Mouse (Mus musculus) heart, embryonic 14.5 days (tissue): ENCODE measurements around the gene Bex4. TPM values are rescaled to one million over a fixed set of nuclear protein-coding genes. Genes with fewer than 3 reads are reported as not detected.
A peak's percentile ranks its signal among the peaks of the same experiment; 100 is the strongest.

Experiments used
- ATAC-seq: fragments of 200-750 bp; cut with Nextera tagmentation; 2 replicates; pipeline ENCODE4 v1.8.0; 2017; ENCODE audit warnings: low read depth, moderate TSS enrichment; ENCODE audit not compliant: insufficient number of reproducible peaks, insufficient read depth, low FRiP score
- H3K27ac ChIP-seq, 2 experiments: fragments of 200-500 bp in 1 of 2; fragments of 300-500 bp in 1 of 2; sonication (generic) in 1 of 2; replicated peaks in 1 of 2; 2 replicates each; pipeline ENCODE4 v1.5.1; 2012 to 2014; ENCODE audit warnings: low read depth in 2 of 2, low read length in 2 of 2, control low read depth in 1 of 2, mild to moderate bottlenecking in 1 of 2, mixed read lengths in 1 of 2; ENCODE audit not compliant: control insufficient read depth in 1 of 2, insufficient read depth in 1 of 2
- H3K27me3 ChIP-seq: fragments of 300-500 bp; sonication (generic); 2 replicates; pipeline ENCODE4 v1.6.1; 2014; ENCODE audit warnings: mild to moderate bottlenecking, low read length, control low read depth; ENCODE audit not compliant: control insufficient read depth, insufficient read depth
- H3K36me3 ChIP-seq: fragments of 300-500 bp; sonication (generic); 2 replicates; pipeline ENCODE4 v1.6.1; 2014; ENCODE audit warnings: mild to moderate bottlenecking, control low read depth, low read length, mixed read lengths; ENCODE audit not compliant: control insufficient read depth, insufficient read depth
- H3K4me1 ChIP-seq, 2 experiments: fragments of 200-500 bp in 1 of 2; fragments of 300-500 bp in 1 of 2; sonication (generic) in 1 of 2; 2 replicates each; pipeline ENCODE4 v1.6.1; 2012 to 2014; ENCODE audit warnings: low read length in 2 of 2, control low read depth in 1 of 2, mixed read lengths in 1 of 2; ENCODE audit not compliant: control insufficient read depth in 2 of 2, insufficient read depth in 2 of 2
- H3K4me2 ChIP-seq: fragments of 300-500 bp; sonication (generic); 2 replicates; pipeline ENCODE4 v1.6.1; 2014; ENCODE audit warnings: mild to moderate bottlenecking, low read length
- H3K4me3 ChIP-seq, 2 experiments: fragments of 200-500 bp in 1 of 2; fragments of 300-500 bp in 1 of 2; sonication (generic) in 1 of 2; 2 replicates each; pipeline ENCODE4 v1.5.1; 2012 to 2014; ENCODE audit warnings: low read length in 2 of 2, mild to moderate bottlenecking in 2 of 2, control low read depth in 1 of 2, low read depth in 1 of 2, moderate library complexity in 1 of 2; ENCODE audit not compliant: control insufficient read depth in 1 of 2, insufficient read depth in 1 of 2
- H3K9ac ChIP-seq: fragments of 300-500 bp; sonication (generic); 2 replicates; pipeline ENCODE4 v1.6.1; 2014; ENCODE audit warnings: mild to moderate bottlenecking, low read length
- H3K9me3 ChIP-seq: fragments of 300-500 bp; sonication (generic); 2 replicates; pipeline ENCODE4 v1.6.1; 2016; ENCODE audit warnings: low read length, control low read depth; ENCODE audit not compliant: control insufficient read depth
- WGBS: fragments of 180-500 bp; shearing (Covaris S2); extraction: QIAGEN DNeasy Blood & Tissue Kit; methylation state at CpG from one replicate; pipeline ENCODE4 v1.1.7; 2014; 5-methylcytosine and 5-hydroxymethylcytosine counted together
- polyA plus RNA-seq: library from polyadenylated mRNA; unstranded; fragments of >200 nt; fragmentation: Nextera tagmentation; extraction: Ambion mirVana; gene quantifications from 2 replicates; pipeline ENCODE4 v1.2.1, GENCODE M21; 2014

Gene Bex4
- polyA plus RNA-seq, 1 experiment from 2014 or later, result 217 TPM

- Histone ChIP-seq H3K27me3 (no peaks in the 10 kb centered on the region), H3K4me2 (peak overlapping the region; percentile 70), H3K4me1 (no peaks in the 10 kb centered on the region), H3K9ac (peak overlapping the region; percentile 69), H3K36me3 (peaks cover 14% of the 10 kb centered on the region; the same call in 1 of the 2 replicates), H3K27ac (peak overlapping the region; percentile 21 to 92; a peak in 3 of 4 replicates), H3K9me3 (no peaks in the 10 kb centered on the region), H3K4me3 (peak overlapping the region; percentile 35 to 63)
- WGBS, result 37% methylated on average over 10 of the region's 10 CpGs
- ATAC-seq, result no peak
Measured at GRCm38 (mm10) chrX:136170625-136171024, 31.8 kb downstream of the Bex4 start.

- peak overlapping the region; percentile 92 to 98 for H3K27ac ChIP-seq
- no peaks in the 10 kb centered on the region for H3K27me3 ChIP-seq
- peak overlapping the region; percentile 70 for H3K4me2 ChIP-seq
- 0 out of 2 replicates have a peak, but pooled peaks have one; percentile 45 for ATAC-seq
- peaks cover 14% of the 10 kb centered on the region; the same call in 1 of the 2 replicates for H3K36me3 ChIP-seq
- H3K9ac ChIP-seq, result peak overlapping the region; percentile 89
- WGBS, result 14% methylated on average over 24 of the region's 24 CpGs
- H3K9me3 ChIP-seq, result no peaks in the 10 kb centered on the region
- no peaks in the 10 kb centered on the region for H3K4me1 ChIP-seq
- H3K4me3 ChIP-seq, result peak overlapping the region; percentile 63 to 67
Measured at GRCm38 (mm10) chrX:136171189-136172117, 32.7 kb downstream of the Bex4 start.

GRCm38 (mm10) chrX:136172118-136172551 lies 33.3 kb downstream of the Bex4 start, which contains the start of gene Tceal8:
Gene Tceal8, minus strand, starts transcription at chrX:136172342.
- 13% methylated on average over 10 of the region's 10 CpGs for WGBS
- peak; percentile 97 for ATAC-seq
- H3K4me3 ChIP-seq, result peak within 1 kb of the TSS; percentile 63 to 67
- no peaks in the 10 kb centered on the region for H3K27me3 ChIP-seq
- H3K4me1 ChIP-seq, result no peaks in the 10 kb centered on the region
- peaks cover 14% of the 10 kb centered on the region; the same call in 1 of the 2 replicates for H3K36me3 ChIP-seq
- peak within 1 kb of the TSS; percentile 89 for H3K9ac ChIP-seq
- no peaks in the 10 kb centered on the region for H3K9me3 ChIP-seq
- H3K4me2 ChIP-seq, result peak within 1 kb of the TSS; percentile 70
- peak within 1 kb of the TSS; percentile 92 to 98 for H3K27ac ChIP-seq

GRCm38 (mm10) chrX:136172786-136173185 lies 34.0 kb downstream of the Bex4 start:
- H3K9ac ChIP-seq, result peak overlapping the region; percentile 62
- peak overlapping the region; percentile 23 to 63; a peak in 3 of 4 replicates for H3K4me3 ChIP-seq
- no peak for ATAC-seq
- no peaks in the 10 kb centered on the region for H3K4me1 ChIP-seq
- 34% methylated on average over 10 of the region's 10 CpGs for WGBS
- H3K36me3 ChIP-seq, result peaks cover 14% of the 10 kb centered on the region; the same call in 1 of the 2 replicates
- H3K4me2 ChIP-seq, result peak overlapping the region; percentile 70
- H3K27ac ChIP-seq, result peak overlapping the region; percentile 79 to 92
- no peaks in the 10 kb centered on the region for H3K9me3 ChIP-seq
- H3K27me3 ChIP-seq, result no peaks in the 10 kb centered on the region

GRCm38 (mm10) chrX:136180897-136181553 lies 42.2 kb downstream of the Bex4 start:
- Histone ChIP-seq H3K27me3 (no peaks in the 10 kb centered on the region), H3K9ac (no peak overlapping the region), H3K4me3 (no peak overlapping the region), H3K9me3 (no peaks in the 10 kb centered on the region), H3K4me1 (no peaks in the 10 kb centered on the region), H3K4me2 (no peak overlapping the region), H3K27ac (no peak overlapping the region), H3K36me3 (no peaks in the 10 kb centered on the region)
- WGBS, result 30% methylated on average over 11 of the region's 11 CpGs
- no peak for ATAC-seq

GRCm38 (mm10) chrX:136183107-136183506 lies 44.3 kb downstream of the Bex4 start:
- no peaks in the 10 kb centered on the region for H3K27me3 ChIP-seq
- H3K9ac ChIP-seq, result no peak overlapping the region
- H3K9me3 ChIP-seq, result no peaks in the 10 kb centered on the region
- H3K4me2 ChIP-seq, result no peak overlapping the region
- no peaks in the 10 kb centered on the region for H3K4me1 ChIP-seq
- no peak for ATAC-seq
- H3K4me3 ChIP-seq, result no peak overlapping the region
- no peaks in the 10 kb centered on the region for H3K36me3 ChIP-seq
- no peak overlapping the region for H3K27ac ChIP-seq
- 78% methylated on average over 1 of the region's 1 CpGs for WGBS
